Mouse (Mus musculus): ENCODE measurements around the gene Ip6k1.

DNA sequence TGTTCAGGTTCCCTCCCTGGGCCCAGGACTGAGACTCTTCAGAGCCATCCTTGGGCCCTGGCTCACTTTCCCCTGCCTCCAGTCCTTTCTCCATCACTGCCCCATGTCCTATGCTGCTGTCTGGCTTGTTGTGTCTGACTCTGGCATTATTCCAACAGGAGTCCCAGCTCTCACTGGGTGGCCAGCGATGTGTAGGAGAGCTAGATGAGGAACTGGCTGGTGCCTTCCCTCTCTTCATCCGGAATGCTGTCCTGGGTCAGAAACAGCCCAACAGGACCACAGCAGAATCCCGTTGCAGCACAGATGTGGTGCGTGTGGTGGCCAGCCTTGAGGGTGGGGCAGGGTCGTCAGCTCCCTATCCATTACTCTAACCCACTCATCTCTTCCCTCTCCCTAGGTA is 32.0 kb upstream of the Ip6k1 start:
- TF ChIP-seq CTCF (IDR thresholded peaks at IDR 0.05): no peak
- no peak for TF ChIP-seq EP300 (IDR thresholded peaks at IDR 0.05)
